Mouse (Mus musculus) heart, postnatal 0 days (tissue): ENCODE measurements at regions not wholly inside any gene's neighbourhood (a gene's known extent, or its start where the extent isn't known, plus 50 kb on each side); places are given as distances from the start of the nearest gene placed in this dataset.

Source experiments
- ATAC-seq: fragments of 200-750 bp; cut with Nextera tagmentation; 2 replicates; pipeline ENCODE4 v1.8.0; 2017; ENCODE audit warnings: low read depth, moderate number of reproducible peaks, moderate library complexity; ENCODE audit not compliant: insufficient read depth
- DNase-seq: peaks from one replicate; pipeline ENCODE4 v3.0.0-alpha.2; 2016; ENCODE audit warnings: low spot score
- H3K27ac ChIP-seq: fragments of 300-500 bp; sonication (generic); 2 replicates; pipeline ENCODE4 v1.5.1; 2014; ENCODE audit warnings: low read depth, mild to moderate bottlenecking
- H3K27me3 ChIP-seq: fragments of 300-500 bp; sonication (generic); 2 replicates; pipeline ENCODE4 v1.6.1; 2014; ENCODE audit warnings: low read length, mixed read lengths; ENCODE audit not compliant: control insufficient read depth, insufficient read depth
- H3K36me3 ChIP-seq: fragments of 300-500 bp; sonication (generic); replicated peaks from 2 replicates; pipeline ENCODE4 v1.6.1; 2014; ENCODE audit warnings: low read length, mixed read lengths; ENCODE audit not compliant: control insufficient read depth, insufficient read depth
- H3K4me1 ChIP-seq: fragments of 300-500 bp; sonication (generic); 2 replicates; pipeline ENCODE4 v1.6.1; 2014; ENCODE audit warnings: antibody characterized with exemption; ENCODE audit not compliant: control insufficient read depth, insufficient read depth
- H3K4me2 ChIP-seq: fragments of 300-500 bp; sonication (generic); 2 replicates; pipeline ENCODE4 v1.6.1; 2014; ENCODE audit warnings: low read depth, mild to moderate bottlenecking, low read length, moderate library complexity
- H3K4me3 ChIP-seq: fragments of 300-500 bp; sonication (generic); 2 replicates; pipeline ENCODE4 v1.5.1; 2014; ENCODE audit warnings: low read depth, low read length
- H3K9ac ChIP-seq: fragments of 300-500 bp; sonication (generic); replicated peaks from 2 replicates; pipeline ENCODE4 v1.6.1; 2014; ENCODE audit warnings: low read depth, low read length, mixed read lengths
- H3K9me3 ChIP-seq: fragments of 300-500 bp; sonication (generic); replicated peaks from 2 replicates; pipeline ENCODE4 v1.6.1; 2016; ENCODE audit warnings: low read length; ENCODE audit not compliant: control insufficient read depth
- CTCF ChIP-seq: IDR thresholded peaks from 2 replicates; pipeline ENCODE4 v1.5.1; 2016; ENCODE audit warnings: antibody characterized with exemption, control low read depth, low read depth
- EP300 ChIP-seq: IDR thresholded peaks from 2 replicates; pipeline ENCODE4 v1.6.1; 2016; ENCODE audit warnings: antibody characterized with exemption, low read depth
- WGBS: fragments of 180-500 bp; shearing (Covaris S2); extraction: QIAGEN DNeasy Blood & Tissue Kit; methylation state at CpG from one replicate; pipeline ENCODE4 v1.1.7; 2014; 5-methylcytosine and 5-hydroxymethylcytosine counted together

DNA sequence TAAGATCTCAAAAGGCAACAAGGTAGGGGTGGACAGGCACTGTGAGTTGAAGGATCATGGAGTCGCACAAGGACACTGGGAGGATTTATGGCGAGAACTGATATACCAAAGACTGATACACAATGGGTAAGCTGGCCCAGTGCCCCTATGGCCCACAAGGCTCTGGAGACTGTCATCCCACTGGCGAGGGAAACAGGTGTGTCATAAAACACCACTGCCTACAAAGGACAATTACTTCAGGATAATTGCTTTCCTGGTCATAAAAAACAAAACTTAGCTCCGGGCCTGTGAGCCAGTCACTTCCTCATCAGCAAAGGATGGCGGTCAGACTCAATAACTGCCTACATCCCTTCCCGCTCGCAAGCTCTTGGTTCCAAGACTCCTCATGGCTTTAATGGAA, 105.3 kb upstream of the Zfp703 start:
- no peak for ATAC-seq
- 87% methylated on average over 7 of the region's 7 CpGs for WGBS
- TF ChIP-seq CTCF: no peak
- no peak for TF ChIP-seq EP300
- Histone ChIP-seq H3K9me3 (peaks cover 12% of the 10 kb centered on the region), H3K4me2 (no peak overlapping the region), H3K9ac (no peak overlapping the region), H3K27me3 (no peaks in the 10 kb centered on the region), H3K4me3 (no peak overlapping the region), H3K36me3 (no peaks in the 10 kb centered on the region), H3K27ac (no peak overlapping the region), H3K4me1 (no peaks in the 10 kb centered on the region)
- no peak for DNase-seq

DNA sequence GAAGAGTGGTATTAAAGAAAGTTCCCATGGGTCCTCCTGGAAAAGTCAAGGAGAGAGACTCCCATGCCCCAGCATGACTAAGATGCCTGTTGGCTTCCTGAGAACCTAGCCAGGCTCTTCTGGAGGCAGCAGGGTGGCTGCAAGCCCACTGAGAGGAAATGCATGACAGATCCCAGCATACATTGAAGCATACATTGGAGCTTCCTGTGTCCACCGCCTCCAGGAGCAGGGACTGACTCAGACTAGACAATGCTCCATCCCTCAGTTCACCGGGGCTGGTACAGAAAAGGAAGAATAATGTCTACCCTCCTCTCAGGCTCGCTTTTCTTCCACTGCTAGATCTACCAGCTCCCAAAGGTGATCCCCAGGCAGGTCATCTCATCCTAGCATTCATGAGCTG, 104.7 kb upstream of the Zfp703 start:
- 71% methylated on average over 3 of the region's 3 CpGs for WGBS
- H3K4me3 ChIP-seq: no peak overlapping the region
- H3K4me1 ChIP-seq: no peaks in the 10 kb centered on the region
- H3K27ac ChIP-seq: no peak overlapping the region
- H3K9ac ChIP-seq: no peak overlapping the region
- no peak for DNase-seq
- TF ChIP-seq EP300: no peak
- no peak for TF ChIP-seq CTCF
- ATAC-seq: no peak
- H3K9me3 ChIP-seq: peaks cover 12% of the 10 kb centered on the region
- no peaks in the 10 kb centered on the region for H3K36me3 ChIP-seq
- H3K27me3 ChIP-seq: no peaks in the 10 kb centered on the region
- H3K4me2 ChIP-seq: no peak overlapping the region

DNA sequence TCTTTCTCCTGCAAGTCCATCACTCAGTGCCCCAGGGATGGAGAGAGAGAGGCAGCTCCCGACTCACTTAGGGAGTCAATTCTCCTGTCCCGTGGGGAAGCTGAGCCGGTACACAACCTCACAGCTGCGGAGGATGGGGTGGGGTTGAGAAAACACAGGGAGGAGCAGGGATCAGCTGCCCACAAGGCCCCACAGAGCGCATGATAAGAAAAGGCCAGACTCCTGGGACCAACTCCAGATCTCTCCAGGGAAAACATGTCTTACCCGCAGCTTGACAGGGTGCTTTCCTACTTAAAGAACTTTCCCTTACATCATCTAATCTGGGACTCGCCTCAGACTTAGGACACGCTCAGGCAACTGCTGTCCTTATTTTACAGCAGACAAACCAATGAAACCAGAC, 104.3 kb upstream of the Zfp703 start:
- no peaks in the 10 kb centered on the region for H3K27me3 ChIP-seq
- WGBS: 18% methylated on average over 8 of the region's 8 CpGs
- TF ChIP-seq EP300 (no peak), CTCF (no peak)
- no peaks in the 10 kb centered on the region for H3K36me3 ChIP-seq
- peaks cover 12% of the 10 kb centered on the region for H3K9me3 ChIP-seq
- no peak overlapping the region for H3K9ac ChIP-seq
- no peaks in the 10 kb centered on the region for H3K4me1 ChIP-seq
- H3K4me3 ChIP-seq: no peak overlapping the region
- H3K27ac ChIP-seq: no peak overlapping the region
- no peak for DNase-seq
- H3K4me2 ChIP-seq: no peak overlapping the region
- ATAC-seq: no peak

DNA sequence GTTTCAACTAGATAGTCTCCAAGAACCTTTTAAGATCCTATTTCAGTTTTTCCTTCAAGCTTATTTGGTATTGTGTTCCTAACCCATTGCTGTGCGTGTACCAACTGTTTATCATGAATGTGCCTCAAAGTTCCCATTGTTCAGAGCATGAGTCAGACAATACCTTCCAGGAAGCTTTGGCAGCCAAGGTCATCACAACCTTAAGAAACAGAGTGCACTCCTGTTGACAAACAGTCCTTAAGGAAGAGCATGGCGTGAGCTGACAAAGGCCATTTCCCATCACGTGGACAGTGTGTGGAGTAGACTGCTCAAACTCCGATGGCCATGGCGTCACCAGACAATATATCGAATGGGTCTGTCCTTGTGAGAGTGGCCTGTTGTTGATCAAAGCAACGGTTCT, 96.9 kb upstream of the Zfp703 start:
- Histone ChIP-seq H3K4me3 (no peak overlapping the region), H3K27me3 (no peaks in the 10 kb centered on the region), H3K9ac (no peak overlapping the region), H3K4me2 (no peak overlapping the region), H3K9me3 (no peaks in the 10 kb centered on the region), H3K27ac (no peak overlapping the region), H3K4me1 (peaks cover 18% of the 10 kb centered on the region), H3K36me3 (no peaks in the 10 kb centered on the region)
- TF ChIP-seq EP300 (no peak), CTCF (no peak)
- WGBS: 60% methylated on average over 7 of the region's 7 CpGs
- ATAC-seq (peak; percentile 21; the same call in 1 of the 2 replicates), DNase-seq (peak; percentile 29)

DNA sequence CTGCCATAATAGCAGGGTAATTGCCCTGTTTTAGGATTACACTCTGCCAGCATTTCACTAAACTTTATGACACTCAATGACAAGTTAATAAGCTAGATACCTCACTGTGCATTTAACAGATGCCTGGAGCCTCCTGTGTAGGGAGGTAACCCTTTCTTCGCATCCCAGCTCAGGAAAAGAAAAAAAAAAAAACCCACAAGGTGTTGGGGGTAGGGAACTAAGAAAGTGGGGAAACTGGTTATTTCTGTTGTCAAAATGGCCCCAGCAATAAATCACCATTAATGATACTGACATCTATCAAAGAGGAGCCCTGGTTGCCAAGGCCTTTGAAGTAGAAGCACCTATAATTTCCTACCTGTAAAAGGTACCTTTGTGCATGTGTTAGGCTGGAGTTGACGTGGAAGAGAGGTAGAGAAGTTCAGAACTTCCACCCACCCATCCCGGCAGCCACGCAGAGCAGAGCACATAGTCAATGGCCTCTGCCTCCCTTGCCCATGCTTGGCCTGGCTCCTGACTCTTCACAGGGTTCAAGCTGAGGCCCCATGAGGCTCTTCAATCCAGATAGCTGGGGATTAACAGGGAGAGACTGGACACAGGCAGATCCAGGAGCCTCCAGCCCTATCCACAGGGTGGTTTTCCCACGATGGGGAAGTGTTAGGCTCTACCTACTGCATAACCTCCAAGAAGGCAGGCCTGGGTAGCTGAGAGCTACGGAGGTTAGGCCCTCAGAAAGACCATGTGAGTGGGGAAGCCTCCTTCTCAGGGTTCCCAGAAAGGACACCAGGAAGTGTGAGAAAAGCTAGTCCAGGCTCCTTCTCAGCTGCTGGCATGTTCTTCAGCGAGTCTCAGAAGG, 95.6 kb upstream of the Zfp703 start:
- Histone ChIP-seq H3K9me3 (no peaks in the 10 kb centered on the region), H3K36me3 (no peaks in the 10 kb centered on the region), H3K4me3 (no peak overlapping the region), H3K27ac (no peak overlapping the region), H3K27me3 (no peaks in the 10 kb centered on the region), H3K4me1 (peaks cover 18% of the 10 kb centered on the region), H3K9ac (no peak overlapping the region), H3K4me2 (no peak overlapping the region)
- no peak for DNase-seq
- WGBS: 84% methylated on average over 7 of the region's 7 CpGs
- no peak for ATAC-seq
- TF ChIP-seq EP300: no peak
- TF ChIP-seq CTCF: no peak

DNA sequence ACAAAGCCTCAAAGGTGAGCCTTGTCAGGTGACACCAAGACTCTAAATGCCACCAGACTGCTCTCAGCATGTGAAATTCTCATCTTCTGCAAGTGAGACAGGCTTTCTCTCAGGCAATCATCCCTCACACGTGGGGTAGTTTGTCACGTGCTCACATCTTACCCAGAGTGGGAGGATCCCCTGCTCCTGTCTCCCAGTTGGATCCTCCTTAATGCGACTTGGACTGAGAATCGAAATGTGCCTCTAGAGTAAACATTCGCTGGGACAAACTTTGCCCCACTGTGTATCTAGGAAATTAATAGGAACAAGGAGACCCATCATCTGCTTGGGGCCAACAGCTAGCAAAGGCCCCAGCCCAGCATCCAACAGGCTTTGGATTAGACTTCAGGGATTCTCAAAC, 94.5 kb upstream of the Zfp703 start:
- DNase-seq (no peak), ATAC-seq (no peak)
- Histone ChIP-seq H3K9me3 (no peaks in the 10 kb centered on the region), H3K36me3 (no peaks in the 10 kb centered on the region), H3K4me3 (no peak overlapping the region), H3K9ac (no peak overlapping the region), H3K27ac (no peak overlapping the region), H3K27me3 (no peaks in the 10 kb centered on the region), H3K4me1 (peaks cover 18% of the 10 kb centered on the region), H3K4me2 (no peak overlapping the region)
- TF ChIP-seq CTCF (no peak), EP300 (no peak)
- 81% methylated on average over 5 of the region's 5 CpGs for WGBS
